Mouse (Mus musculus) gonadal fat pad, adult 2 months (tissue): Measurements from ENCODE around the gene Commd2. TPM values are rescaled to one million over a fixed set of nuclear protein-coding genes. Genes with fewer than 3 reads are reported as not detected.

ENCODE experiments used
- DNase-seq: peaks from one replicate; pipeline ENCODE4 v3.0.0-alpha.2; 2012; ENCODE audit warnings: low read depth
- polyA plus RNA-seq: library from polyadenylated mRNA; depleted of rRNA; stranded (reverse); fragments of >200 nt; gene quantifications from 2 replicates; pipeline ENCODE4 v1.2.3, GENCODE M21; 2012; rRNA removed

The Commd2 gene
- polyA plus RNA-seq, result 16.5 and 26.6 TPM in 2 replicates

GRCm38 (mm10) chr3:57651231-57651864 lies at the start of gene Commd2:
TSS of gene Commd2 (minus strand) at chr3:57651715.
- DNase-seq, result no peak

GRCm38 (mm10) chr3:57696779-57697178 lies 45.3 kb upstream of the Commd2 start:
- no peak for DNase-seq

- no peak for DNase-seq
Measured at GRCm38 (mm10) chr3:57696249-57696648, 44.7 kb upstream of the Commd2 start.

- no peak for DNase-seq
Measured at GRCm38 (mm10) chr3:57692719-57693118, 41.2 kb upstream of the Commd2 start, which contains the start of gene Ankub1. TSS of gene Ankub1 (minus strand) at chr3:57692799.

GRCm38 (mm10) chr3:57691772-57692171 lies 40.3 kb upstream of the Commd2 start:
- no peak for DNase-seq

- no peak for DNase-seq
Measured at GRCm38 (mm10) chr3:57677786-57678185, 26.3 kb upstream of the Commd2 start.

- DNase-seq, result peak; percentile 61
Measured at GRCm38 (mm10) chr3:57674075-57674474, 22.6 kb upstream of the Commd2 start.

- no peak for DNase-seq
Measured at GRCm38 (mm10) chr3:57673586-57673985, 22.1 kb upstream of the Commd2 start.

- DNase-seq, result no peak
Measured at GRCm38 (mm10) chr3:57667054-57667723, 15.7 kb upstream of the Commd2 start.

- no peak for DNase-seq
Measured at GRCm38 (mm10) chr3:57665880-57666279, 14.4 kb upstream of the Commd2 start.

GRCm38 (mm10) chr3:57664682-57665081 lies 13.2 kb upstream of the Commd2 start:
- DNase-seq, result no peak

GRCm38 (mm10) chr3:57663731-57664130 lies 12.2 kb upstream of the Commd2 start:
- DNase-seq, result no peak

- no peak for DNase-seq
Measured at GRCm38 (mm10) chr3:57658608-57659007, 7.1 kb upstream of the Commd2 start.

- no peak for DNase-seq
Measured at GRCm38 (mm10) chr3:57653646-57654045, 2.1 kb upstream of the Commd2 start.

- DNase-seq, result no peak
Measured at GRCm38 (mm10) chr3:57652485-57652884, 970 bp upstream of the Commd2 start.

GRCm38 (mm10) chr3:57651865-57652259 lies 347 bp upstream of the Commd2 start:
- no peak for DNase-seq

- no peak for DNase-seq
Measured at GRCm38 (mm10) chr3:57643191-57643590, 8.3 kb downstream of the Commd2 start.

- DNase-seq, result no peak
Measured at GRCm38 (mm10) chr3:57637596-57637995, 13.9 kb downstream of the Commd2 start.

- DNase-seq, result no peak
Measured at GRCm38 (mm10) chr3:57634763-57635487, 16.6 kb downstream of the Commd2 start.

- DNase-seq, result no peak
Measured at GRCm38 (mm10) chr3:57626954-57627513, 24.5 kb downstream of the Commd2 start.

GRCm38 (mm10) chr3:57625275-57625997 lies 26.1 kb downstream of the Commd2 start:
- DNase-seq, result no peak

GRCm38 (mm10) chr3:57619718-57620117 lies 31.8 kb downstream of the Commd2 start:
- no peak for DNase-seq
